In the genomic region with DNA sequence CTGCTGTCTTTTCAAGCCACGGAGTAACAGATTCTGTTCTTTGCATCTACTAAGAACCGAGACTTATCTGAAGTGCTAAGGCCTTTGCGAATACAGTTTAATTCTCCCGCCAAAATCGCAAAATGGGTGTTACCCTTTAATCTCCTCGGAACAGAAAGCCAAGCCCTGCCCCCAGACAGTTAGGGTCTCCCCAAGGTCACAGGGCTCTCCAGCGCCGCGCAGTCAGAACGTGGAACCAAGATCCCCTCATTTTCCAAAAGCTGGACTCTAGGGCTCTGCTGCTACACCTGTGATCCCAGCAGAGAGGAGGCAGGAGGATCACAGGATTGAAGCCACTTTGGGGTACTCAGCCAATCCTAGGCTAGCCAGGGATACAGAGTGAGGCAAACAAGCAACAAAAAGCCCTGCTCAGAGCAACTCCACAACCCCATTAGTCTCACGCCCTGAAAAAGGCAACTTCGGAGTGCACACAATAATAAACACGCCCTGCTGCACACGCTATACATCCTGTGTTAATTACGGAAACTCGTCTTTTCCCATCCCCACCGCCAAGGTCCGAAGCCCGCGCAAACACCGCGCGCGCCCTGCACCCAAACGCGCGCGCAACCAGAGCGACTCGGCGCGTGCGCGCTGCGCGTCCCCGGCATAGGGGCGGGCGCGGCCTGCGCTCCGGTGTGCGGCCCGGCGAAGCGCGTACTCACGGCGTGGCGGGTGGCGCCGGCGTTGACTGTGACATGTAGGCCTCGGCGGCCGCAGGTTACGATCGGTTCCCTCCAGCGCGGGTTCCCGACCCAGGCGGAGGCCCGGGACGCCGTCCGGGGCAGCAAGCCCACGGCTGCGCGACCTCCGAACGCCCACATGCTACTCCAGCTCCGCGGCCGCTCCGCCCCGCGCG, we compare ENCODE assay signal across 7 mouse cellular contexts. TPM values are rescaled to one million over a fixed set of nuclear protein-coding genes. Genes with fewer than 3 reads are reported as not detected.
DNase-seq lines count a peak whose midpoint lies in the region; ATAC-seq and TF ChIP-seq lines count a peak whose summit lies in the region.

No protein-coding gene starts in this region.

- DNase-seq in adrenal gland, adult 8-10 months, result peak; percentile 49
- DNase-seq in embryo, embryonic 11.5 days (ENCODE audit: low read depth, low spot score), result peak; percentile 77
- peak; percentile 68 to 85 for DNase-seq in gastrocnemius, postnatal 4 days (ENCODE audit: low spot score in 2 of 2)
- DNase-seq in limb, embryonic 10.5 days (ENCODE audit: low spot score), result peak; percentile 89
- DNase-seq in skeletal muscle tissue, adult 2 months (ENCODE audit: low read depth, low spot score), result peak; percentile 65

- peak overlapping the region; percentile 95 for H3K4me2 ChIP-seq in intestine, postnatal 0 days (replicated peaks; ENCODE audit: low read depth)
- peak overlapping the region; percentile 85 for H3K4me2 ChIP-seq in midbrain, embryonic 12.5 days (replicated peaks)

- H3K4me3 ChIP-seq in intestine, postnatal 0 days (ENCODE audit: low read depth, low read length), result peak overlapping the region; percentile 69
- peak overlapping the region; percentile 74 for H3K4me3 ChIP-seq in limb, embryonic 10.5 days
- H3K4me3 ChIP-seq in midbrain, embryonic 12.5 days, result peak overlapping the region; percentile 72

- H3K27ac ChIP-seq in intestine, postnatal 0 days (ENCODE audit: low read depth, low read length), result peak overlapping the region; percentile 60
- H3K27ac ChIP-seq in limb, embryonic 10.5 days, result peak overlapping the region; percentile 96
- peak overlapping the region; percentile 85 for H3K27ac ChIP-seq in midbrain, embryonic 12.5 days (replicated peaks)

- ATAC-seq in intestine, postnatal 0 days, result peak; percentile 87
- ATAC-seq in midbrain, embryonic 12.5 days (ENCODE audit: low FRiP score, low read depth), result peak; percentile 76

- H3K4me1 ChIP-seq in intestine, postnatal 0 days (replicated peaks; ENCODE audit: control insufficient read depth, insufficient read depth, low read length), result no peaks in the 10 kb centered on the region
- peaks cover 11% of the 10 kb centered on the region for H3K4me1 ChIP-seq in limb, embryonic 10.5 days
- peaks cover 11% of the 10 kb centered on the region for H3K4me1 ChIP-seq in midbrain, embryonic 12.5 days

- H3K9ac ChIP-seq in intestine, postnatal 0 days (ENCODE audit: low read depth, low read length), result peak overlapping the region; percentile 58
- H3K9ac ChIP-seq in midbrain, embryonic 12.5 days (replicated peaks), result peak overlapping the region; percentile 70

- peak; percentile 72 for TF ChIP-seq CTCF in intestine, postnatal 0 days (IDR thresholded peaks at IDR 0.05; ENCODE audit: low read depth)

- no peaks in the 10 kb centered on the region for H3K36me3 ChIP-seq in intestine, postnatal 0 days (ENCODE audit: control insufficient read depth, insufficient read depth)
- H3K36me3 ChIP-seq in limb, embryonic 10.5 days, result peaks cover 14% of the 10 kb centered on the region
- no peaks in the 10 kb centered on the region for H3K36me3 ChIP-seq in midbrain, embryonic 12.5 days

- no peaks in the 10 kb centered on the region for H3K9me3 ChIP-seq in intestine, postnatal 0 days (ENCODE audit: control insufficient read depth)
- no peaks in the 10 kb centered on the region for H3K9me3 ChIP-seq in limb, embryonic 10.5 days (replicated peaks)
- no peaks in the 10 kb centered on the region for H3K9me3 ChIP-seq in midbrain, embryonic 12.5 days

- no peaks in the 10 kb centered on the region for H3K27me3 ChIP-seq in intestine, postnatal 0 days (replicated peaks; ENCODE audit: control insufficient read depth, insufficient read depth, low read length)
- H3K27me3 ChIP-seq in limb, embryonic 10.5 days (ENCODE audit: low read depth, poor library complexity, severe bottlenecking), result no peaks in the 10 kb centered on the region
- peaks cover 4% of the 10 kb centered on the region; the same call in 1 of the 2 replicates for H3K27me3 ChIP-seq in midbrain, embryonic 12.5 days

- under 1% methylated on average over 73 of the region's 78 CpGs for WGBS in intestine, postnatal 0 days
- under 1% methylated on average over 78 of the region's 78 CpGs for WGBS in limb, embryonic 10.5 days
- under 1% methylated on average over 76 of the region's 78 CpGs for WGBS in midbrain, embryonic 12.5 days

RNA-seq across cellular contexts. Expression of gene Fxn, which starts 0.5 kb away (rescaled TPM):
- 10 to 100 TPM; 10.7 to 13.5 (median 11.6) TPM for total RNA-seq in adrenal gland, adult 8-10 months (2022)
- total RNA-seq in gastrocnemius, postnatal 4 days (2021), result 10 to 100 TPM; 21.9 to 22.2 TPM
- 18.9 and 21.1 TPM in 2 replicates for polyA plus RNA-seq in intestine, postnatal 0 days (2015; fragmentation: Nextera tagmentation; extraction: Ambion mirVana)
- 62.7 and 67.1 TPM in 2 replicates for polyA plus RNA-seq in limb, embryonic 10.5 days (2016; fragmentation: Nextera tagmentation; extraction: Ambion mirVana)
- 42.5 and 49.4 TPM in 2 replicates for polyA plus RNA-seq in midbrain, embryonic 12.5 days (2016; fragmentation: Nextera tagmentation; extraction: Ambion mirVana)

RNA-seq across cellular contexts. Expression of gene Tjp2, which starts 55.1 kb away (rescaled TPM):
- 10 to 100 TPM in 2 of 4 experiments, 1 to 10 TPM in 2; 7.2 to 14.6 (median 10.7) TPM for total RNA-seq in adrenal gland, adult 8-10 months (2022)
- 10 to 100 TPM; 15.8 to 19.5 TPM for total RNA-seq in gastrocnemius, postnatal 4 days (2021)
- polyA plus RNA-seq in intestine, postnatal 0 days (2015; fragmentation: Nextera tagmentation; extraction: Ambion mirVana), result 26.2 and 28.5 TPM in 2 replicates
- polyA plus RNA-seq in limb, embryonic 10.5 days (2016; fragmentation: Nextera tagmentation; extraction: Ambion mirVana), result 35.2 and 36.4 TPM in 2 replicates
- polyA plus RNA-seq in midbrain, embryonic 12.5 days (2016; fragmentation: Nextera tagmentation; extraction: Ambion mirVana), result 28.0 and 33.6 TPM in 2 replicates

Comparison
In these comparisons a context has a peak if more than half of its experiments do, and no peak if none do; other contexts are left out.
1. Peak in every context shown above with its lines: DNase-seq, ATAC-seq, H3K4me3 ChIP-seq and H3K27ac ChIP-seq.